Mouse (Mus musculus): ENCODE measurements around the gene Rragb. TPM values are rescaled to one million over a fixed set of nuclear protein-coding genes. Genes with fewer than 3 reads are reported as not detected.

The Rragb gene
- polyA plus RNA-seq, 1 experiment from 2014 or later: 1.1 TPM

DNA sequence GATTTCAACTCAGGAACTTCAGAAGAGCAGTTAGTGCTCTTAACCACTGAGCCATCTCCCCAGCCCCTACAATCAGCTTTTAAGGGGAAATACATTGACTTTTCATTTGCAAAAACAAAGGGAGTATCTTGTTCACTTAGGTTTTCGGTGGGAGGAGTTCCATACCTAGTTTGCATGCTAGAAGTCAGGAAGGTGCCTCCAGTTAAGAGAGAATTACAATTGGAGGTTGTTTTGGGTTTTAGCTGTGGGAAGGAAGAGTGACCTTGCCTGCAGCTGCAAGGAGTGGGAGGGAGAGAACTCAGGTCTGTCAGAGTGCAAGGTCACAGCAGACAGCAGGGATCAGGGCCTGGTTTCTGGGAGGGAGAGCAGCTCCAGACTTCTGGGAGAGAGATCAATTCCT, 71.3 kb downstream of the Rragb start:
- Histone ChIP-seq H3K36me3 (ENCODE audit: control insufficient read depth, insufficient read depth) (no peaks in the 10 kb centered on the region), H3K4me1 (ENCODE audit: control insufficient read depth, insufficient read depth, low read length) (no peaks in the 10 kb centered on the region), H3K27ac (ENCODE audit: low read length) (no peak overlapping the region), H3K9me3 (replicated peaks; ENCODE audit: control insufficient read depth, low read length) (no peaks in the 10 kb centered on the region), H3K27me3 (ENCODE audit: control insufficient read depth, insufficient read depth, low read length) (no peaks in the 10 kb centered on the region), H3K4me2 (ENCODE audit: low read depth, low read length) (no peak overlapping the region), H3K9ac (ENCODE audit: low read length) (no peak overlapping the region), H3K4me3 (ENCODE audit: low read length) (no peak overlapping the region)
- 70% methylated on average over 1 of the region's 1 CpGs for WGBS
- ATAC-seq (replicated peaks; ENCODE audit: extremely low read depth, insufficient read depth, low FRiP score): no peak

Other genes with a start within 250 kb of the Rragb start
- 0.41 and 0.42 TPM in 2 replicates for gene Usp51, start 133.5 kb upstream of the Rragb start, polyA plus RNA-seq (2015; fragmentation: Nextera tagmentation; extraction: Ambion mirVana)
- 26.0 and 26.5 TPM in 2 replicates for gene Mageh1, start 102.4 kb upstream of the Rragb start, polyA plus RNA-seq (2015; fragmentation: Nextera tagmentation; extraction: Ambion mirVana)
- gene Foxr2, start 21.2 kb upstream of the Rragb start, polyA plus RNA-seq (2015; fragmentation: Nextera tagmentation; extraction: Ambion mirVana): not detected in 2 replicates
- gene Klf8, start 97.5 kb downstream of the Rragb start, polyA plus RNA-seq (2015; fragmentation: Nextera tagmentation; extraction: Ambion mirVana): 0.66 and 1.7 TPM in 2 replicates

Data from heart, embryonic 16.5 days (tissue).